Mouse (Mus musculus) intestine, embryonic 14.5 days (tissue): ENCODE data around the gene Pdxdc1. TPM values are rescaled to one million over a fixed set of nuclear protein-coding genes. Genes with fewer than 3 reads are reported as not detected.
"Not testable (repeated sequence)": the region's sequence is repeated elsewhere in the genome, so short reads cannot be mapped to it uniquely, and the experiment has no call there.

Experiments
- ATAC-seq: fragments of 200-750 bp; cut with Nextera tagmentation; replicated peaks from 2 replicates; pipeline ENCODE4 v1.8.0; 2017; ENCODE audit warnings: low read depth, moderate number of reproducible peaks, moderate TSS enrichment, moderate library complexity; ENCODE audit not compliant: low FRiP score, low TSS enrichment
- DNase-seq: peaks from one replicate; pipeline ENCODE4 v3.0.0-alpha.2; 2018; ENCODE audit warnings: low spot score
- H3K27ac ChIP-seq: fragments of 300-500 bp; sonication (generic); 2 replicates; pipeline ENCODE4 v1.5.1; 2014; ENCODE audit warnings: low read depth, mild to moderate bottlenecking, control low read depth
- H3K27me3 ChIP-seq: fragments of 300-500 bp; sonication (generic); replicated peaks from 2 replicates; pipeline ENCODE4 v1.6.1; 2014; ENCODE audit warnings: low read length, control low read depth; ENCODE audit not compliant: control insufficient read depth, insufficient read depth
- H3K36me3 ChIP-seq: fragments of 300-500 bp; sonication (generic); 2 replicates; pipeline ENCODE4 v1.6.1; 2014; ENCODE audit warnings: low read length, control low read depth; ENCODE audit not compliant: control insufficient read depth, insufficient read depth
- H3K4me1 ChIP-seq: fragments of 300-500 bp; sonication (generic); replicated peaks from 2 replicates; pipeline ENCODE4 v1.6.1; 2014; ENCODE audit warnings: low read length, control low read depth, mixed read lengths; ENCODE audit not compliant: control insufficient read depth, insufficient read depth
- H3K4me2 ChIP-seq: fragments of 300-500 bp; sonication (generic); 2 replicates; pipeline ENCODE4 v1.6.1; 2014; ENCODE audit warnings: low read length
- H3K4me3 ChIP-seq: fragments of 300-500 bp; sonication (generic); 2 replicates; pipeline ENCODE4 v1.5.1; 2014; ENCODE audit warnings: low read depth, low read length, control low read depth, mixed read lengths
- H3K9ac ChIP-seq: fragments of 300-500 bp; sonication (generic); 2 replicates; pipeline ENCODE4 v1.6.1; 2014; ENCODE audit warnings: mild to moderate bottlenecking, low read length
- H3K9me3 ChIP-seq: fragments of 300-500 bp; sonication (generic); 2 replicates; pipeline ENCODE4 v1.6.1; 2016; ENCODE audit warnings: low read length, control low read depth; ENCODE audit not compliant: control insufficient read depth
- WGBS: fragments of 180-500 bp; shearing (Covaris S2); extraction: QIAGEN DNeasy Blood & Tissue Kit; methylation state at CpG from one replicate; pipeline ENCODE4 v1.1.7; 2014; 5-methylcytosine and 5-hydroxymethylcytosine counted together
- microRNA-seq: library from miRNA; unstranded; fragments of <30 nt; microRNA quantifications from one replicate; pipeline ENCODE4, GENCODE M21; 2016
- polyA plus RNA-seq: library from polyadenylated mRNA; unstranded; fragments of >200 nt; fragmentation: Nextera tagmentation; extraction: Ambion mirVana; gene quantifications from 2 replicates; pipeline ENCODE4 v1.2.1, GENCODE M21; 2014

Gene Pdxdc1
- polyA plus RNA-seq, 1 experiment from 2014 or later = 99.7 TPM

GRCm38 (mm10) chr16:13793441-13793840, 109.5 kb downstream of the Pdxdc1 start:
- ATAC-seq, H3K4me1 ChIP-seq, H3K27ac ChIP-seq, H3K4me2 ChIP-seq, H3K4me3 ChIP-seq, H3K9me3 ChIP-seq, H3K9ac ChIP-seq, H3K27me3 ChIP-seq: not testable (repeated sequence)
- WGBS = 90% methylated on average over 2 of the region's 2 CpGs
- DNase-seq = peak; percentile 9
- peaks cover 89% of the 10 kb centered on the region for H3K36me3 ChIP-seq

GRCm38 (mm10) chr16:13785932-13786331, 117.0 kb downstream of the Pdxdc1 start:
- no peak overlapping the region for H3K27ac ChIP-seq
- peaks cover 6% of the 10 kb centered on the region for H3K4me1 ChIP-seq
- no peaks in the 10 kb centered on the region for H3K27me3 ChIP-seq
- H3K4me2 ChIP-seq = no peak overlapping the region
- H3K36me3 ChIP-seq = peaks cover 74% of the 10 kb centered on the region
- ATAC-seq (no peak), DNase-seq (no peak)
- no peak overlapping the region for H3K4me3 ChIP-seq
- no peaks in the 10 kb centered on the region for H3K9me3 ChIP-seq
- WGBS = 84% methylated on average over 3 of the region's 3 CpGs
- no peak overlapping the region for H3K9ac ChIP-seq

Small RNA genes within 50 kb of the gene (microRNA-seq; reads per million reads assigned to microRNA genes)
- gene Gm27734 = not detected

Other genes starting within 250 kb of the Pdxdc1 start
- gene Parn, start 235.0 kb downstream of the Pdxdc1 start, polyA plus RNA-seq = 40.6 and 41.4 TPM in 2 replicates
- 43.3 and 50.1 TPM in 2 replicates for gene Bfar, start 231.3 kb downstream of the Pdxdc1 start, polyA plus RNA-seq
- gene 3110001I22Rik, start 231.2 kb downstream of the Pdxdc1 start, polyA plus RNA-seq = 5.5 and 6.0 TPM in 2 replicates
- gene Pla2g10, start 172.1 kb downstream of the Pdxdc1 start, polyA plus RNA-seq = 0.31 and 0.46 TPM in 2 replicates
- gene Rrn3, start 122.4 kb downstream of the Pdxdc1 start, polyA plus RNA-seq = 54.4 and 59.1 TPM in 2 replicates
- gene Ntan1, start 84.3 kb downstream of the Pdxdc1 start, polyA plus RNA-seq = 158 and 173 TPM in 2 replicates
- gene Mpv17l, start within 50 bp of the Pdxdc1 start, polyA plus RNA-seq = 8.1 and 8.3 TPM in 2 replicates
- 2.9 and 3.2 TPM in 2 replicates for gene 2900011O08Rik, start 83.5 kb upstream of the Pdxdc1 start, polyA plus RNA-seq
- gene Ifitm7, start 83.8 kb upstream of the Pdxdc1 start, polyA plus RNA-seq = 0.09 TPM in 1 of 2 replicates, not detected in the other